Mouse (Mus musculus): Measurements from ENCODE around the gene Dgkb. TPM values are rescaled to one million over a fixed set of nuclear protein-coding genes. Genes with fewer than 3 reads are reported as not detected.

Dgkb gene
- total and polyA plus RNA-seq, 3 experiments = not detected

DNA sequence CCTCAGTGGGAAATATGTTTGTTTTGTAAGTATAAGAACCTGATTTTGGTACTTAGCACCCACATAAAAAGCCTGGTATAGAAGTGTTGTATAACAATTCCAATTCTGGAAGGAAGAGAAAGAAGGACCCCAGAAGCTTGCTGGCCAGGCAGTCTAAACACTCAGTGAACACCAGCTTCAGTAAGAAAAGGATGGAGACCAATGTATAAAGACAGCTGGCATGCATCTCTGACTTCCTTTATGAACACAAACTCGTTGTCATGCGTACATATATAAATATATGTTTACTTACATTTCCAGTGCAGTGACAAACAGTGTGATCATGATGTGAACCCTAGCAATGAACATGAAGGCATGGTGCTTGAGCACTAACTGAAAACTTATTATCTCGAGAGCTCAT lies 270.7 kb downstream of the Dgkb start:
- Histone ChIP-seq H3K79me2 (replicated peaks; ENCODE audit: control insufficient read depth, extremely low read depth, insufficient read depth, poor library complexity, severe bottlenecking) (no peaks in the 10 kb centered on the region), H3K27me3 (replicated peaks) (no peaks in the 10 kb centered on the region), H3K9me3 (replicated peaks; ENCODE audit: low read length) (no peaks in the 10 kb centered on the region), H3K4me3 (replicated peaks in 1 of 3; ENCODE audit: low read depth in 2 of 3, low read length in 2 of 3, poor library complexity in 1 of 3) (no peak overlapping the region), H3K4me1 (ENCODE audit: control insufficient read depth in 1 of 2, insufficient read depth in 2 of 2) (no peaks in the 10 kb centered on the region), H3K9ac (ENCODE audit: insufficient read depth, low read depth) (no peak overlapping the region), H3K4me2 (ENCODE audit: insufficient read depth, low read depth, poor library complexity, severe bottlenecking) (no peak overlapping the region), H3K36me3 (replicated peaks in 1 of 2; ENCODE audit: control insufficient read depth in 1 of 2, insufficient read depth in 1 of 2, low read length in 1 of 2) (no peaks in the 10 kb centered on the region), H3K27ac (ENCODE audit: insufficient read depth, low read depth) (no peak overlapping the region)
- TF ChIP-seq ETS1 (conservative IDR thresholded peaks at IDR 0.05; ENCODE audit: low read depth, low read length) = no peak
- TF ChIP-seq MEF2A (IDR thresholded peaks at IDR 0.05; ENCODE audit: borderline replicate concordance, low read depth, low read length) = no peak
- TF ChIP-seq ZMIZ1 (IDR thresholded peaks at IDR 0.05; ENCODE audit: low read depth, low read length) = no peak
- no peak for TF ChIP-seq NELFE (IDR thresholded peaks at IDR 0.05; ENCODE audit: low read depth, low read length)
- no peak for DNase-seq (ENCODE audit: extremely low read depth)
- in situ Hi-C loops (cut with MboI; ENCODE audit: low pct_ligation_motif_present, low pct_unique_long_range_greater_than_20kb, low sequenced_read_pairs) (no loop called here), dilution Hi-C loops (cut with MboI; ENCODE audit: extremely low pct_ligation_motif_present, extremely low pct_unique_long_range_greater_than_20kb, low sequenced_read_pairs) (no loop called here)

DNA sequence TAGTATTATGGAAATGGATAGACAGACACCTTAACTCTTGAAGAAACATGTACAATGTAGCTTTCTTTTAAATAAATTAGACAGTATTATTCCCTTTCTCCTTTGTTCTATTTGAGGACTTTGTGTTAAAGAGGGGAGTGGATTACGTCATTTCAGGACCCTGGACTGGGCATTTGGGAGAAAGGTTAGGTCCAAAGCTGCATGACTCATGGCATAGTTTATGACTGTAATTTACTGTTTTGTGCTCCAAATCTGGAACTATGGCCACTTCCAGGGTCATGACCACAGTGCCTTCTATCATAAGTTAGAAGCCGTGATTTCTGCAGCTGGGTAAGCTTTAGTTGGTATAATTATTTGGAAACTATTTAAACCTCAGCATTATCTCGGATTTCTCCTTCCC lies 294.4 kb downstream of the Dgkb start:
- Histone ChIP-seq H3K27me3 (replicated peaks) (no peaks in the 10 kb centered on the region), H3K4me2 (ENCODE audit: insufficient read depth, low read depth, poor library complexity, severe bottlenecking) (no peak overlapping the region), H3K4me3 (replicated peaks in 1 of 3; ENCODE audit: low read depth in 2 of 3, low read length in 2 of 3, poor library complexity in 1 of 3) (no peak overlapping the region), H3K27ac (ENCODE audit: insufficient read depth, low read depth) (no peak overlapping the region), H3K36me3 (replicated peaks in 1 of 2; ENCODE audit: control insufficient read depth in 1 of 2, insufficient read depth in 1 of 2, low read length in 1 of 2) (no peaks in the 10 kb centered on the region), H3K9me3 (replicated peaks; ENCODE audit: low read length) (no peaks in the 10 kb centered on the region), H3K79me2 (replicated peaks; ENCODE audit: control insufficient read depth, extremely low read depth, insufficient read depth, poor library complexity, severe bottlenecking) (no peaks in the 10 kb centered on the region), H3K4me1 (ENCODE audit: control insufficient read depth in 1 of 2, insufficient read depth in 2 of 2) (no peaks in the 10 kb centered on the region), H3K9ac (ENCODE audit: insufficient read depth, low read depth) (no peak overlapping the region)
- in situ Hi-C loops (cut with MboI; ENCODE audit: low pct_ligation_motif_present, low pct_unique_long_range_greater_than_20kb, low sequenced_read_pairs) (loop anchor here (25.0 kb wide), 1 partner anchor 350 kb away; no protein-coding TSS in a partner anchor), dilution Hi-C loops (cut with MboI; ENCODE audit: extremely low pct_ligation_motif_present, extremely low pct_unique_long_range_greater_than_20kb, low sequenced_read_pairs) (no loop called here)
- no peak for DNase-seq (ENCODE audit: extremely low read depth)
- no peak for TF ChIP-seq MXI1 (IDR thresholded peaks at IDR 0.05; ENCODE audit: low read depth, low read length)
- no peak for TF ChIP-seq MAX (IDR thresholded peaks at IDR 0.05; ENCODE audit: low read length)
- no peak for TF ChIP-seq CHD1 (IDR thresholded peaks at IDR 0.05; ENCODE audit: low read depth, low read length)
- no peak for TF ChIP-seq USF1 (IDR thresholded peaks at IDR 0.05; ENCODE audit: low read depth, low read length)
- no peak for TF ChIP-seq E2F4 (IDR thresholded peaks at IDR 0.05; ENCODE audit: insufficient replicate concordance, low read depth, low read length)
- no peak for TF ChIP-seq ZMIZ1 (IDR thresholded peaks at IDR 0.05; ENCODE audit: low read depth, low read length)
- no peak for TF ChIP-seq NELFE (IDR thresholded peaks at IDR 0.05; ENCODE audit: low read depth, low read length)
- no peak for TF ChIP-seq MEF2A (IDR thresholded peaks at IDR 0.05; ENCODE audit: borderline replicate concordance, low read depth, low read length)
- no peak for TF ChIP-seq USF2 (conservative IDR thresholded peaks at IDR 0.05; ENCODE audit: low read depth, low read length)
- TF ChIP-seq UBTF (IDR thresholded peaks at IDR 0.05; ENCODE audit: low read depth, low read length) = no peak
- no peak for TF ChIP-seq JUND (conservative IDR thresholded peaks at IDR 0.05; ENCODE audit: low read depth, low read length)
- no peak for TF ChIP-seq ZC3H11A (IDR thresholded peaks at IDR 0.05; ENCODE audit: low read depth, low read length)
- no peak for TF ChIP-seq MAZ (IDR thresholded peaks at IDR 0.05; ENCODE audit: low read depth, low read length)
